Mouse (Mus musculus): Measurements from ENCODE around the gene Pi16.
A peak's percentile ranks its signal among the peaks of the same experiment; 100 is the strongest.

DNA sequence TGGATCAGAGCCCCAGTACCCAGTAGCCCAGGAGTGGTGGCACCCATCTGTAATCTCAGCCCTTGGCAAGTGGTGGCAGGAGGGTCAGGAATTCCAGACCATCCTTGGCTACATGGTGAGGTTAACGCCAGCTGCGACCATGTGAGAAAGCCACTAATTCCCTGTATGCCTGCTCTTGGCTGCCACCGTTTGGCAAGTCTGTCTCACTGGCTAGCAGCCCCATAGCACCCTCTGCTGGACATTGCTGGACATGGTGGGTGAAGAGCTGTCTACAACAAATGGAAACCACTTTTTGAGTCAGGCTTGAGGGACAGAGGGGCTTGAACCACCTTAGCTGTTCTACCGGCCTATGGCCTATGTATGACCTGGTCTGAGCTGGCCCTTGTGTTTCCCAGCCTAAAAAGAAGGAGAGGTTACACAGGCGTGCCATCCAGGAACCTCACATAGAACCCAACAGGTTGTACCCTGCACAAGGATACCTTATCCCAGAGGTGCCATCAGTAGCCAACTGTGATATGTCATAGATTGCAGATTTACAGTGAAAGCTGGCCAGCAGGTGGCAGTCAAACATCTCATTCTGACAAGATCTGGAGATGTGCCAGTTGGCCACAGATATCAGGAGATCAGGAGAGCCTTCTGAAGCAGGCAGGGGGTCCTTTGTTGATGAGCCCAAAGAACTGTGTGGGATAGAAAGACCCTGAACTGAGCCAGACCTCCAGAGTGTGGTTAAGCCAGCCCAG lies 53.7 kb downstream of the Pi16 start:
- TF ChIP-seq USF1 (IDR thresholded peaks at IDR 0.05; ENCODE audit: low read depth): no peak
- TF ChIP-seq POLR2A (IDR thresholded peaks at IDR 0.05; ENCODE audit: insufficient read length, low read depth): peak; percentile 22
- TF ChIP-seq REST (IDR thresholded peaks at IDR 0.05; ENCODE audit: insufficient read depth, insufficient read length): no peak
- TF ChIP-seq POLR2AphosphoS2 (IDR thresholded peaks at IDR 0.05; ENCODE audit: insufficient read length, low read depth): no peak
- TF ChIP-seq TCF12 (IDR thresholded peaks at IDR 0.05; ENCODE audit: insufficient read depth, poor library complexity, severe bottlenecking): no peak
- no peak for TF ChIP-seq E2F4 (IDR thresholded peaks at IDR 0.05; ENCODE audit: insufficient read depth)
- peak in 2 of 3 experiments; percentile 9 to 69 for TF ChIP-seq MYOD1 (IDR thresholded peaks at IDR 0.05; ENCODE audit: control insufficient read depth in 1 of 3, insufficient read length in 2 of 3, low read depth in 2 of 3)
- TF ChIP-seq MYOG (IDR thresholded peaks at IDR 0.05; ENCODE audit: control insufficient read depth in 1 of 3, insufficient read depth in 1 of 3, insufficient read length in 2 of 3, low read depth in 2 of 3): peak in 2 of 3 experiments; percentile 21 to 83
- peak; percentile 15 for TF ChIP-seq TCF3 (IDR thresholded peaks at IDR 0.05; ENCODE audit: insufficient read length, low read depth)
- no peak for TF ChIP-seq CEBPB (IDR thresholded peaks at IDR 0.05; ENCODE audit: insufficient read depth, poor library complexity, severe bottlenecking)
- TF ChIP-seq MAX (IDR thresholded peaks at IDR 0.05; ENCODE audit: low read depth): no peak

All from myocyte (in vitro differentiated cells).